Mouse (Mus musculus) spleen, adult 2 months (tissue): ENCODE results near the gene Gm4969. TPM values are rescaled to one million over a fixed set of nuclear protein-coding genes. Genes with fewer than 3 reads are reported as not detected.

Source experiments
- DNase-seq, 2 experiments: peaks; one replicate each; pipeline versions ENCODE4 v3.0.0 to v3.0.0-alpha.2; 2012 to 2021; ENCODE audit warnings: low spot score in 2 of 2, low read depth in 1 of 2
- H3K27ac ChIP-seq: fragments of 200-500 bp; 2 replicates; pipeline ENCODE4 v1.5.1; 2012; ENCODE audit warnings: low read length, inconsistent platforms; ENCODE audit not compliant: insufficient read depth
- H3K27me3 ChIP-seq: fragments of 200-500 bp; 2 replicates; pipeline ENCODE4 v1.6.1; 2012; ENCODE audit warnings: mild to moderate bottlenecking, moderate library complexity, low read length, inconsistent platforms; ENCODE audit not compliant: control insufficient read depth, insufficient read depth
- H3K36me3 ChIP-seq: fragments of 200-500 bp; 2 replicates; pipeline ENCODE4 v1.6.1; 2012; ENCODE audit warnings: mild to moderate bottlenecking, low read length, inconsistent platforms; ENCODE audit not compliant: control insufficient read depth, insufficient read depth
- H3K4me1 ChIP-seq: fragments of 200-500 bp; 2 replicates; pipeline ENCODE4 v1.6.1; 2011; ENCODE audit warnings: inconsistent platforms; ENCODE audit not compliant: control insufficient read depth, insufficient read depth, insufficient read length
- H3K4me3 ChIP-seq: fragments of 200-500 bp; 2 replicates; pipeline ENCODE4 v1.5.1; 2011; ENCODE audit warnings: mild to moderate bottlenecking, inconsistent platforms; ENCODE audit not compliant: insufficient read depth, insufficient read length; ENCODE audit errors: extremely low read depth
- CTCF ChIP-seq: fragments of 200-500 bp; IDR thresholded peaks from 2 replicates; pipeline ENCODE4 v1.5.1; 2011; ENCODE audit warnings: mild to moderate bottlenecking, inconsistent platforms; ENCODE audit not compliant: insufficient read depth, insufficient read length, insufficient replicate concordance; ENCODE audit errors: extremely low read depth
- POLR2A ChIP-seq: fragments of 200-500 bp; IDR thresholded peaks from 2 replicates; pipeline ENCODE4 v1.6.1; 2011; ENCODE audit warnings: low read depth, low read length, inconsistent platforms
- WGBS: fragments of 180-500 bp; shearing (Covaris S2); methylation state at CpG from one replicate; pipeline ENCODE4 v1.1.7; 2018; 5-methylcytosine and 5-hydroxymethylcytosine counted together
- polyA plus RNA-seq: library from polyadenylated mRNA; depleted of rRNA; stranded (reverse); fragments of >200 nt; gene quantifications from 2 replicates; pipeline ENCODE4 v1.2.3, GENCODE M21; 2012

Gm4969 gene
- polyA plus RNA-seq, 1 experiment, result not detected

GRCm38 (mm10) chr7:19100290-19100689 is 17.9 kb downstream of the Gm4969 start:
- Histone ChIP-seq H3K4me3 (no peak overlapping the region), H3K36me3 (no peaks in the 10 kb centered on the region), H3K27ac (no peak overlapping the region), H3K27me3 (peaks cover 8% of the 10 kb centered on the region), H3K4me1 (no peaks in the 10 kb centered on the region)
- TF ChIP-seq POLR2A, result no peak
- no peak for TF ChIP-seq CTCF
- WGBS, result 87% methylated on average over 1 of the region's 1 CpGs
- DNase-seq, result no peak

DNA sequence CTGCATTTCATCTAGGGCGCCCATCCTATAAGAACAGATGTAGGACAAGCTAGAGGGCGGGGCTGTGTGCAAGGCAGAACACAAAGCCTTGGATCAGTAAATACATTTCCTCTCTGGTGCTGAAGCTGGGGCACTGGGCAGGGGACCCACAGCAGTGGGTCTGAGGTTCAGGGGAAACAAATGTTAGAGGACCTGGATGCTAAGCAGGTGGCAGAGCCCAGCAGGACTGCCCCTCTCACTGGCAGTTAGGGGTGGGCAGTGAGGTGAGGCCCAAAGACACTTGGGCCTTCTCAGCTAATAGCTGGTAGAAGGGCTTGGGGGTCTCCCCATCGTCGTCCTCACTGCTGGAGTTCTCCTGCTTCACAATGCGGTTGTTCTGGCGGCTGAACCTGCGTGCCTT is 19.4 kb downstream of the Gm4969 start:
- no peak overlapping the region for H3K27ac ChIP-seq
- 91% methylated on average over 7 of the region's 7 CpGs for WGBS
- H3K36me3 ChIP-seq, result no peaks in the 10 kb centered on the region
- H3K4me1 ChIP-seq, result peaks cover 7% of the 10 kb centered on the region; the same call in 1 of the 2 replicates
- H3K27me3 ChIP-seq, result peaks cover 18% of the 10 kb centered on the region
- DNase-seq, result no peak
- TF ChIP-seq CTCF (no peak), POLR2A (no peak)
- no peak overlapping the region for H3K4me3 ChIP-seq

DNA sequence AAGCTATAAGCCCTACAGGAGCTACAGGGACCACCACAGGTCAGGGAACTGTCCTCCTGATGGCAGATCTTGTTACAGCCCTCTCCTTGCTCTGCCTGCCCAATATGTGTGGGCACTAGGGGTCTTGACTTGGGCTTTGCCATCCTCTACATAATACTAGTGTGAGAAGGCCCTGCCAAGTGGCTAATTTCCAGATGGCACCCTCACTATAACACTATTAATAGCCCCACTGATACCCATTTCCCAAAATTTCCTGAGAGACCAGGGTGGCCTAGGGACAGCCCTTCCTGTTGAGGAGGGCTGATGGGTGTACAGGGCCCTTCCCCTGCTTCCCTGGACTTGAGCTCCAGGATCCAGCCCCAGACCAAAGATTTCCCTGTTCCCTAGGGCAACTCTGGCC is 20.3 kb downstream of the Gm4969 start:
- Histone ChIP-seq H3K27me3 (peaks cover 18% of the 10 kb centered on the region), H3K27ac (no peak overlapping the region), H3K4me3 (no peak overlapping the region), H3K36me3 (no peaks in the 10 kb centered on the region), H3K4me1 (peaks cover 12% of the 10 kb centered on the region)
- TF ChIP-seq POLR2A (no peak), CTCF (no peak)
- no peak for DNase-seq

DNA sequence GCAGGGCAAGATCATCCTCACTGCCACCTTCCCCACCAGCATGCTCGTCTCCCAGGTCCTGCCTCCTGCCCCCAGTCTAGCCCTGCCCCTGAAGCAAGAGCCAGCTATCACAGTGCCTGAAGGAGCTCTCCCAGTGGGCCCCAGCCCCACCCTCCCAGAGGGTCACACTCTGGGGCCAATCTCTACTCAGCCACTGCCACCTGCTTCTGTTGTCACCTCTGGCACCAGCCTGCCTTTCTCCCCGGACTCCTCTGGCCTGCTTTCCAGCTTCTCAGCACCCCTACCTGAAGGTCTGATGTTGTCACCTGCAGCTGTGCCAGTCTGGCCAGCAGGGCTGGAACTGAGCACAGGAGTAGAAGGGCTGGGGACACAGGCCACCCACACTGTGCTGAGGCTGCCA is 21.0 kb downstream of the Gm4969 start:
- Histone ChIP-seq H3K27ac (no peak overlapping the region), H3K27me3 (peaks cover 20% of the 10 kb centered on the region), H3K4me1 (peaks cover 16% of the 10 kb centered on the region), H3K4me3 (no peak overlapping the region), H3K36me3 (no peaks in the 10 kb centered on the region)
- DNase-seq, result no peak
- TF ChIP-seq CTCF (no peak), POLR2A (no peak)
- WGBS, result 71% methylated on average over 2 of the region's 2 CpGs

DNA sequence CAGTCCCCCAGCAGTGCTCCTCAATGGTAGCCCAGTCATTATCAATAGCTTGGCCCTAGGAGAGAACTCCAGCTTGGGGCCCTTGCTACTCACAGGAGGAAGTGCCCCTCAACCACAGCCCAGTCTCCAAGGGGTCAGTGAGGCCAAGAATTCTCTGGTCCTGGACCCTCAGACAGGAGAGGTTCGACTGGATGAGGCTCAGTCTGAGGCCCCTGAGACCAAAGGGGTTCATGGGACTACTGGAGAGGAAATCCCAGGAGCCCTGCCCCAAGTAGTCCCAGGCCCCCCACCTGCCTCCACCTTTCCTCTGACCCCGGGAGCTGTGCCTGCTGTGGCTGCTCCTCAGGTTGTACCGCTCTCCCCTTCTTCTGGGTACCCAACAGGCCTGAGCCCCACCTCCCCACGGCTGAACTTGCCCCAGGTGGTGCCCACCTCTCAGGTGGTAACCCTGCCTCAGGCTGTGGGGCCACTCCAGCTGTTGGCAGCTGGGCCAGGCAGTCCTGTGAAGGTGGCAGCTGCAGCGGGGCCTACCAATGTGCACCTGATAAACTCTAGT is 21.7 kb downstream of the Gm4969 start:
- H3K4me3 ChIP-seq, result no peak overlapping the region
- WGBS, result 80% methylated on average over 5 of the region's 5 CpGs
- H3K27me3 ChIP-seq, result peaks cover 26% of the 10 kb centered on the region
- TF ChIP-seq POLR2A (no peak), CTCF (no peak)
- peaks cover 16% of the 10 kb centered on the region for H3K4me1 ChIP-seq
- no peak overlapping the region for H3K27ac ChIP-seq
- DNase-seq, result no peak
- no peaks in the 10 kb centered on the region for H3K36me3 ChIP-seq

GRCm38 (mm10) chr7:19095751-19096110 is 22.4 kb downstream of the Gm4969 start:
- no peak for DNase-seq
- TF ChIP-seq CTCF (no peak), POLR2A (no peak)
- 11% methylated on average over 19 of the region's 19 CpGs for WGBS
- Histone ChIP-seq H3K36me3 (no peaks in the 10 kb centered on the region), H3K27me3 (peaks cover 27% of the 10 kb centered on the region), H3K4me3 (no peak overlapping the region), H3K4me1 (peaks cover 16% of the 10 kb centered on the region), H3K27ac (no peak overlapping the region)

DNA sequence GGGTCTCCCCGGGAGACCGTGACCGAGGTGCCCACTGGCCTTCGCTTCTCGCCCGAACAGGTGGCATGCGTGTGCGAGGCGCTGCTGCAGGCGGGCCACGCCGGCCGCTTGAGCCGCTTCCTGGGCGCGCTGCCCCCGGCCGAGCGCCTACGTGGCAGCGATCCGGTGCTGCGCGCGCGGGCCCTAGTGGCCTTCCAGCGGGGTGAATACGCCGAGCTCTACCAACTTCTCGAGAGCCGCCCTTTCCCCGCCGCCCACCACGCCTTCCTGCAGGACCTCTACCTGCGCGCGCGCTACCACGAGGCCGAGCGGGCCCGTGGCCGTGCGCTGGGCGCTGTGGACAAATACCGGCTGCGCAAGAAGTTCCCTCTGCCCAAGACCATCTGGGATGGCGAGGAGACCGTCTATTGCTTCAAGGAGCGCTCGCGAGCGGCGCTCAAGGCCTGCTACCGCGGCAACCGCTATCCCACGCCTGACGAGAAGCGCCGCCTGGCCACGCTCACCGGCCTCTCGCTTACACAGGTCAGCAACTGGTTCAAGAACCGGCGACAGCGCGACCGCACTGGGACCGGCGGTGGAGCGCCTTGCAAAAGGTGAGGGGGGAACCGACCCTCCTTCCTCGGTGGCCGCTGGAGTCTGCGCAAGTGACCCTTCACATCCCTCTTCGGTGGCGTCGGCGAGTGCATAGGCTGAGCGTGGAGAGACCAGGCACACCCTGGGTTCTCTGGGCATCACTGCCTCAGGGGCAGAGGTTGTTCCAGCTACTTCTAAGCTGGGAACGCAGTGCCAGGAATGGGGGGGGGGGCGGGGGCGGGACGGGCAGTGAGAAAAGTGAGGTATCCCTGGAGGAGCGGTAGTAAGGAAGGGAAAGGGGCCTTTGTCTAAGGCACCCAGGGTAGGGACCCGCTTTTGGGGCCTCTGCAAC is 23.1 kb downstream of the Gm4969 start:
- no peak for TF ChIP-seq CTCF
- TF ChIP-seq POLR2A, result no peak
- no peak for DNase-seq
- Histone ChIP-seq H3K4me3 (peak overlapping the region; percentile 62), H3K27me3 (peaks cover 27% of the 10 kb centered on the region), H3K4me1 (peaks cover 16% of the 10 kb centered on the region), H3K36me3 (no peaks in the 10 kb centered on the region), H3K27ac (peak overlapping the region; percentile 8; the same call in 1 of the 2 replicates)
- 1% methylated on average over 86 of the region's 87 CpGs for WGBS
